16 mouse cellular contexts compared by ENCODE assay signal in genomic region chr2:133499904-133500303, GRCm38 (mm10).
"Had no signal": no experiment of that assay in that cellular context is flagged by ENCODE, and none has a peak within 500 bp of the region (broad histone marks: within the 10 kb centered on the region; RNA-seq: fewer than 3 reads in every experiment).

No protein-coding gene starts in this region.

- H3K27ac ChIP-seq: limb, embryonic 12.5 days; liver, embryonic 15.5 days; midbrain, embryonic 10.5 days; neural tube, embryonic 15.5 days had no signal

- H3K4me2 ChIP-seq: limb, embryonic 12.5 days; liver, embryonic 15.5 days; neural tube, embryonic 15.5 days had no signal

- H3K36me3 ChIP-seq: limb, embryonic 12.5 days; liver, embryonic 15.5 days; midbrain, embryonic 10.5 days; neural tube, embryonic 15.5 days had no signal

- H3K4me3 ChIP-seq: limb, embryonic 12.5 days; liver, embryonic 15.5 days; midbrain, embryonic 10.5 days; myocyte; neural tube, embryonic 15.5 days had no signal

- H3K4me1 ChIP-seq: limb, embryonic 12.5 days; midbrain, embryonic 10.5 days; neural tube, embryonic 15.5 days had no signal

- ATAC-seq: intestine, embryonic 16.5 days; lung, postnatal 0 days had no signal

- H3K27me3 ChIP-seq: limb, embryonic 12.5 days; liver, embryonic 15.5 days; neural tube, embryonic 15.5 days had no signal

- H3K9ac ChIP-seq: limb, embryonic 12.5 days; liver, embryonic 15.5 days; neural tube, embryonic 15.5 days had no signal

- H3K9me3 ChIP-seq: limb, embryonic 12.5 days; liver, embryonic 15.5 days; midbrain, embryonic 10.5 days; neural tube, embryonic 15.5 days had no signal

- DNase-seq: kidney, adult 2 months; kidney, postnatal 25 days; layer of hippocampus, postnatal 36 days; liver; lung, adult 2 months; lung, postnatal 4 days; midbrain, embryonic 14.5 days; retina, postnatal 1 day; thymus, postnatal 4 days had no signal
